Mouse (Mus musculus) brain, adult 2 months (tissue): Measurements from ENCODE around the gene Pdf.

Experiments
- DNase-seq: peaks from one replicate; pipeline ENCODE4 v3.0.0; 2011; ENCODE audit warnings: low read depth, low spot score

The Pdf gene

GRCm38 (mm10) chr8:107048061-107048941 is at the start of gene Pdf:
Pdf (minus strand) TSS chr8:107048614.
- peak; percentile 95 for DNase-seq

- DNase-seq, result peak; percentile 98
Observed at GRCm38 (mm10) chr8:107096366-107097036, 48.1 kb upstream of the Pdf start, which contains the start of gene Terf2. Terf2 (minus strand) TSS chr8:107096547.

DNA sequence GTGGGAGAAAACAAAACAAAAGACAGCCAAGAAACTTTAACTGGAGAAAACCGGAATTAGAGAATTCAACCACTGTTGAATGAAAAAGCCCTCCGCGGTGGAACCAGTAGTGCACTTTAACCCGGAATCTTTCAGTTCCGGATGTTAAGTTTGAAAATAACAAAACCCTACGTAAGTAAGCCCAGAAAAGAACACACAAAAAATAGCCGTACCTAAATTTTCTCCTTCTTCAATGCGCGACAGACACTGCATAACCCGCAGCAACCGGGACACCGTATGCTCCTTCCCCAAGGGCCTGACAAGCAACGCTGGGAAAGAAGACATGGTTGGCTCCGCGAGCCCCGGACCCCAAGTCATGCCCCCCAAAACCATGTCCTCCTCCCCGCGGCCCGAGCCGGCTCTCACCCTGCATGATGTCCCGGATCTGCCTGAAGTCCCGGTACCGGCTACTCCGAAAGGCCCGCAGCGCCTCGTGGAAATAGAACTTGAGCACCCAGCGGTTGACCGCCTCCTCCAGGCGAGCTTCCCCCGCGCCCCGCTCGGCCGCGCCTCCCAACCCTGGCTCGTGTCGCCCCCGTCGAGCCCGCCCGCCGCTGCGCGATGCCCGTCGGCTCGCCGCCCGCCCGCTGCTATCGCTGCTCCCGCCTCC is 47.4 kb upstream of the Pdf start:
- peak; percentile 45 for DNase-seq

GRCm38 (mm10) chr8:107090531-107090930 is 42.1 kb upstream of the Pdf start:
- DNase-seq, result no peak

DNA sequence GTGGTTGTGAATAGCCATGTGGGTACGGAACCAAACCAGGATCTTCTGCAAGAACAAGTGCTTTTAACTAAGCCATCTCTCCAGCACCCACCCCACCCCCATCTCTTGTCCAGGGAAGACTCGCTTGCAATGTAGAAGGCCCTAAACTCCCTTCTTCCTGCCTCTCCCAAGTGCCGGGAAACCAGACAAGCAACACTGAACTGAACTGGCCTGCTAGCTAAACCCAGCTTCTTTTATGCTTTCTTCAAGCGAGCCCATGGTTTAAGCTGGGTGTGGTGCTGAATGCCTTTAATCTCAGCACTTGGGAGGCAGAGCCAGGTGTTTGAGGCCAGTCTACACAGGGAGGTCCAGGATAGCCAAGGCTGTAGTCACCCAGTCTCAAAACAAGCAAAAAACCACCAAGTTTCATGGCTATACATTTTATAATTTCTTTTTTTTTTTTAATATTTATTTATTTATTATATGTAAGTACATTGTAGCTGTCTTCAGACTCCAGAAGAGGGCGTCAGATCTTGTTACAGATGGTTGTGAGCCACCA is 40.2 kb upstream of the Pdf start:
- DNase-seq, result no peak

- no peak for DNase-seq
Observed at GRCm38 (mm10) chr8:107086018-107086417, 37.6 kb upstream of the Pdf start.

- DNase-seq, result no peak
Observed at GRCm38 (mm10) chr8:107085358-107085757, 36.9 kb upstream of the Pdf start.

DNA sequence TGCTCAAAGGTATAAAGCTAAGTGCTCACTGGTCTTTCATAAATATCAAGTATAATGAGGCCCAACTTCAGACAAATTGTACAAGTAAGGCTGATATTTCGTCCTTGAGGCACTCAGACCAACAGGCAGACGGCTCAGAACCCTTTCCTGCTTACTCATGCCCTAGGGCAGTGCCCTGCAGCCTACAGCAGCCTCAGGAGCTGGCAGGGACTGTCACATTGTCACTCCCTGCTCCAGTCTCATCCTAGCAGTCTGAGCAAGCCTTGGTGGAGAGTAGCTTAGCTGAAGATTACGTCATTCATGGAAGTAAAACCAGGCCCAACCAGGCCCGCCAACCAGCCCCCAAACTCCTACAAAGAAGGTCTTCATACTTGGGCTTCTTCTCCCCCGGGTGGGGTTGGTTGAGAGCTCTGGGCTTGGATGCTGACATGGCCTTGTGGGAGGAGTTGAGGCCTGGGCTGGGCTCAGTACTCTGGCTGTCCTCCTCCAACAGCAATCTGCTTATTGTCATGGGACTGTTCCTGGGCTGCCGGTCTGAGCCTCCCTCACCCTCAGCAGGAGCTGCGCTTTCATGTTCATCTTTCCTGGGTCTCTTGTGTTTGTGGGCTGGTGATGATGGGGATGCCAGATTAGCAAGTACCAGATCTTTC is 27.9 kb upstream of the Pdf start:
- DNase-seq, result no peak

GRCm38 (mm10) chr8:107074128-107074527 is 25.7 kb upstream of the Pdf start:
- DNase-seq, result no peak

DNA sequence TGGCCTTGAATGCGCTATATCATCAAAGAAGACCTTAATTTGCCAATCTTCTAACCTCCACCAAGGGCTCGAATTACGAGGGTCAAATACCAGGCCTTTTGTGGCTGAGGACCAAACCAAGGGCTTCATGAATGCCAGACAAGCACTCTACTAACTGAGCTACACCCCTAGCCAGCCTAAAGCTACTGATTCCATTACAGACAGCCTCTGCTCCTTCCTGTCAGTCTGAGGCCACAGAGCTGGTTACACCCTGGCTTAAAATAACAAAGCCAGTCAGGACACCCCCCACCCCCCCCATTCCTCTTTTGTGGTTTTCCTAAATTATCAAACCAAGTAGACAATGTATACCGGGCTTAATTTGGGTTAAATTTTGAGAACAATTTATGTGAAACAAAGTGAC is 25.3 kb upstream of the Pdf start:
- no peak for DNase-seq

GRCm38 (mm10) chr8:107065511-107066496 is 17.4 kb upstream of the Pdf start, which contains the start of gene Tmed6:
Tmed6 (minus strand) TSS chr8:107065644.
- DNase-seq, result no peak

- no peak for DNase-seq
Observed at GRCm38 (mm10) chr8:107062613-107063012, 14.2 kb upstream of the Pdf start.

DNA sequence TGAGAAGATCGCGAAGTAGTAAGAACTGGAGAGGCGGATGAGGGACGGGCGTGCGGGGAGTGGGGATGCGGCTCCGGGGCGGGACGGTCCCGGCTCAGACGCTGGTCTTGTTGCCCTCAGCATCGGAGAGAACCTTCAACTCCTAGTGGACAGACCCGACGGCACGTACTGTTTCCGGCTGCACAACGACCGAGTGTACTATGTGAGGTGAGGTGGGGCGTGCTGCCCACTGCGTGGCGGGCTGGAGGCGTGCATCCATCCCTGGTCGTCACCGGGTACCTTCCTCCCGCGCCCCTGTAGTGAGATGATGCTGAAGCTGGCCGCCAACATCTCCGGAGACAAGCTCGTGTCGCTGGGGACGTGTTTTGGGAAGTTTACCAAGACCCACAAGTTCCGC is 8.6 kb upstream of the Pdf start:
- no peak for DNase-seq

GRCm38 (mm10) chr8:107056076-107056972 is 7.9 kb upstream of the Pdf start, which contains the start of the genes Cog8 and Nip7:
Cog8 (minus strand) TSS chr8:107056689.
Nip7 (plus strand) TSS chr8:107056877.
- DNase-seq, result peak; percentile 99

GRCm38 (mm10) chr8:107052046-107052445 is 3.6 kb upstream of the Pdf start:
- no peak for DNase-seq

- DNase-seq, result no peak
Observed at GRCm38 (mm10) chr8:107049480-107049879, 1.1 kb upstream of the Pdf start.

DNA sequence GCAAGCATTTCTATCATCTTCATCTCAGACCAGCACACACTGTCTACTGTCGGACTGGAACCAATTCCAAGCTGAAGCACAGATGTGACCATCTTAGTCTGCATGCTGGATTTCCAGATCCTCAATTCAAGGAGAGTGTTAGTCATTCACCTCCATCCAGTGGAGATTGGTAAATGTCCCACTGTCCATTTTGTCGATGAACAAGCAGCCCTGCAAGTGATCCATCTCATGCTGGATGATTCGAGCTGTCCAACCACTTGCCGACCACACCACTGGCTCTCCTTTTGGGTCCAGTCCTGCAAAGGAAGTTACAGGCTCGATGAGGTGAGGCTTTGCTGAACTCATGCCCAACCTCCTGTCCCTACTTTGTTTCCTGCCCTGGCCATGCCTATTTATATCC is 1.4 kb downstream of the Pdf start:
- no peak for DNase-seq

GRCm38 (mm10) chr8:107045478-107045877 is 2.9 kb downstream of the Pdf start:
- no peak for DNase-seq

GRCm38 (mm10) chr8:107040632-107041031 is 7.8 kb downstream of the Pdf start:
- no peak for DNase-seq
